Mouse (Mus musculus): Measurements from ENCODE around the gene C1rl.
"Not testable (repeated sequence)": the region's sequence is repeated elsewhere in the genome, so short reads cannot be mapped to it uniquely, and the experiment has no call there.

C1rl gene

GRCm38 (mm10) chr6:124499914-124500566 lies 7.1 kb downstream of the C1rl start:
- intact Hi-C loops (cut with DNase I) = loop anchor here (5.0 kb wide), 1 partner anchor 42 kb away; the partner anchor contains the start of gene C1s1

GRCm38 (mm10) chr6:124501473-124501872 lies 8.6 kb downstream of the C1rl start:
- intact Hi-C loops (cut with DNase I) = no loop called here

- intact Hi-C loops (cut with DNase I) = no loop called here
Observed at GRCm38 (mm10) chr6:124502021-124502420, 9.1 kb downstream of the C1rl start.

- intact Hi-C loops (cut with DNase I) = no loop called here
Observed at GRCm38 (mm10) chr6:124505028-124505427, 12.1 kb downstream of the C1rl start.

GRCm38 (mm10) chr6:124506991-124507390 lies 14.1 kb downstream of the C1rl start:
- intact Hi-C loops (cut with DNase I) = no loop called here

- intact Hi-C loops (cut with DNase I) = no loop called here
Observed at GRCm38 (mm10) chr6:124508292-124508691, 15.4 kb downstream of the C1rl start.

GRCm38 (mm10) chr6:124509192-124509591 lies 16.3 kb downstream of the C1rl start:
- intact Hi-C loops (cut with DNase I) = not testable (repeated sequence)

GRCm38 (mm10) chr6:124511936-124512335 lies 19.0 kb downstream of the C1rl start:
- intact Hi-C loops (cut with DNase I) = no loop called here

- intact Hi-C loops (cut with DNase I) = no loop called here
Observed at GRCm38 (mm10) chr6:124512355-124512836, 19.5 kb downstream of the C1rl start, which contains the start of gene C1ra. Gene C1ra, plus strand, starts transcription at chr6:124512405.

GRCm38 (mm10) chr6:124517733-124518132 lies 24.8 kb downstream of the C1rl start:
- intact Hi-C loops (cut with DNase I) = not testable (repeated sequence)

GRCm38 (mm10) chr6:124522082-124522481 lies 29.2 kb downstream of the C1rl start:
- intact Hi-C loops (cut with DNase I) = not testable (repeated sequence)

GRCm38 (mm10) chr6:124527881-124528280 lies 35.0 kb downstream of the C1rl start:
- intact Hi-C loops (cut with DNase I) = no loop called here

- intact Hi-C loops (cut with DNase I) = no loop called here
Observed at GRCm38 (mm10) chr6:124531077-124531476, 38.2 kb downstream of the C1rl start.

GRCm38 (mm10) chr6:124536125-124536829 lies 43.4 kb downstream of the C1rl start:
- intact Hi-C loops (cut with DNase I) = not testable (repeated sequence)

- intact Hi-C loops (cut with DNase I) = loop anchor here (5.0 kb wide), 3 partner anchors 44 to 279 kb away; no protein-coding TSS in a partner anchor
Observed at GRCm38 (mm10) chr6:124541176-124541575, 48.3 kb downstream of the C1rl start.

GRCm38 (mm10) chr6:124542284-124542683 lies 49.4 kb downstream of the C1rl start, which contains the start of gene C1s1:
Gene C1s1, minus strand, starts transcription at chr6:124542359.
- intact Hi-C loops (cut with DNase I) = loop anchor here (5.0 kb wide), 3 partner anchors 45 to 280 kb away; no protein-coding TSS in a partner anchor

- intact Hi-C loops (cut with DNase I) = loop anchor here (5.0 kb wide), 3 partner anchors 47 to 282 kb away; no protein-coding TSS in a partner anchor
Observed at GRCm38 (mm10) chr6:124544466-124544865, 51.6 kb downstream of the C1rl start.

- intact Hi-C loops (cut with DNase I) = no loop called here
Observed at GRCm38 (mm10) chr6:124545425-124545824, 52.5 kb downstream of the C1rl start.

- intact Hi-C loops (cut with DNase I) = not testable (repeated sequence)
Observed at GRCm38 (mm10) chr6:124547979-124548378, 55.1 kb downstream of the C1rl start.

- intact Hi-C loops (cut with DNase I) = no loop called here
Observed at GRCm38 (mm10) chr6:124549023-124549550, 56.2 kb downstream of the C1rl start.

- intact Hi-C loops (cut with DNase I) = no loop called here
Observed at GRCm38 (mm10) chr6:124552766-124553165, 59.9 kb downstream of the C1rl start.

GRCm38 (mm10) chr6:124555956-124556355 lies 63.0 kb downstream of the C1rl start:
- intact Hi-C loops (cut with DNase I) = not testable (repeated sequence)
